Mouse (Mus musculus): ENCODE results near the gene Ube2j2.

GRCm38 (mm10) chr4:155904318-155905102 is 39.1 kb upstream of the Ube2j2 start:
- TF ChIP-seq CTCF (IDR thresholded peaks at IDR 0.05; ENCODE audit: insufficient read depth, low read depth, low read length) (no peak), POLR2A (IDR thresholded peaks at IDR 0.05; ENCODE audit: insufficient read depth, low read depth, low read length) (no peak)
